Mouse (Mus musculus): Measurements from ENCODE around the gene Slc2a6.

DNA sequence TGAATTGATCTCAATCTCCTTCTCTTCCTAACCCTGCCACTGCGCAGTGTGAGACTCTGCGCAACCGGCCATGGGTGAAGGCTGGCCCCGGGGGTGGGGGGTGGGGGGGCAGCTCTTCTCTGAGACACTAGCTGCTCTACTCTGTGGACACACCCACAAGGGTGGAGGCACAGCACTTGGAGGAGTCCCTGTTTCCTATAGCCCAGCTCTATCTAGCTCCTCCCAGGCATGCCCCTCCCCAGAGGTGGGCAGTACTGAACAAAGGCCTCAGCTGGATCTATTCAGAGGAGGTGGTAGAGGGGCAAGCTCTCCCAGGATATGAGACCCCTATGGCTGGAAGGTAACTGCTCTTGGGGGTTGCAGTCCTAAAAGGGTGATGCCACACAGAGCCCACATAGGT is 9.2 kb upstream of the Slc2a6 start:
- TF ChIP-seq CTCF (IDR thresholded peaks at IDR 0.05; ENCODE audit: low read depth) (no peak), EP300 (IDR thresholded peaks at IDR 0.05; ENCODE audit: low read depth) (no peak)

All from liver, postnatal 0 days (tissue).